Mouse (Mus musculus) brain, embryonic 14.5 days (tissue): ENCODE measurements around the gene Gng8. TPM values are rescaled to one million over a fixed set of nuclear protein-coding genes. Genes with fewer than 3 reads are reported as not detected.

Experiments used
- DNase-seq: peaks from one replicate; pipeline ENCODE4 v3.0.0-alpha.2; 2011; ENCODE audit warnings: low read depth
- CTCF ChIP-seq: fragments of 200-500 bp; IDR thresholded peaks from 2 replicates; pipeline ENCODE4 v1.5.1; 2012; ENCODE audit warnings: inconsistent platforms, mild to moderate bottlenecking, moderate library complexity, borderline replicate concordance; ENCODE audit not compliant: insufficient read depth, insufficient read length; ENCODE audit errors: extremely low read depth
- POLR2A ChIP-seq: fragments of 200-500 bp; IDR thresholded peaks from 2 replicates; pipeline ENCODE4 v1.6.1; 2012; ENCODE audit warnings: mild to moderate bottlenecking, inconsistent platforms, borderline replicate concordance; ENCODE audit not compliant: poor library complexity, insufficient read depth, insufficient read length, severe bottlenecking; ENCODE audit errors: extremely low read depth
- polyA plus RNA-seq: library from polyadenylated mRNA; depleted of rRNA; stranded (reverse); fragments of >200 nt; gene quantifications from 2 replicates; pipeline ENCODE4 v1.2.3, GENCODE M21; 2012

The Gng8 gene
- polyA plus RNA-seq, 1 experiment = 11.5 TPM

DNA sequence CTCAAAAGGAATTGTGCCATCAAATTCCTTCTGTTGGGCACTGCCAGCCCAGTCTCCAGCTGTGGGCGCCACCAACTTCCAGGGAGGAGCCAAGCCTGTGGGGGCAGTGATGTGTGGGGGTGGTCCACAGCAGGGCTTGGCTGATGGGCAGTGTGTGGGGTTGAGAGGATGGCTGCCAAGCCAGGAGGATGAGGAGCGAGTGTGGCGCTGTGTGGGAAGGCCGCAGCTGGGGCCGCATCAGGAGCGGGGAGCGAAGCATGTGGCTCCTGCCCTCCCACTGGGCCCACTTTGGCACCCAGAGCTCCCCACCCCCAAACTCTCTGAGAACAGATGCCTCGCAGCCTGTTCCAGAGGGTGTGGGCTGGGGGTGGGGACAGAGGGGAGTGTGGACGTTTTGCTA lies 26.4 kb downstream of the Gng8 start:
- TF ChIP-seq CTCF (no peak), POLR2A (no peak)
- DNase-seq = no peak

DNA sequence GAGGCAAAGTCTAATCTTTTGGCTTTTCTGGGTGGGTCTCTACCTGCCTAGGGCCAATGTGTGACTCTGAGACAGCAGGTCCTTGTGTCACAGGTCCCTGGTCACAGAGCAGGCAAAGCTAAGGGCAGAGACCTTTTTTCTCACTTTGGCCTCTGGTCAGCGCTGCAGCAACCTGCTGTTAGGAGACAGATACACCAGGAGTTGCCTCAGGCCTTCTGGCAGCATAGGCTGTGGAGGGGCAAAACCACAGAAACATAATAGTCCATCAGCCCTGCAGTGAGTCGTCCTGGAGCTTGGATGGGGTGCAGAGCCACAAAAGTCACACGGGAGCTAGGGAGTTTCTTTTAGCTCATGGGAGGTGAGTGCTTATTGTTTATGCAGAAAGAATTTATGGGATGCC lies 27.1 kb downstream of the Gng8 start:
- TF ChIP-seq CTCF = no peak
- TF ChIP-seq POLR2A = no peak
- no peak for DNase-seq

GRCm38 (mm10) chr7:16919395-16920149 lies 28.0 kb downstream of the Gng8 start:
- DNase-seq = no peak
- TF ChIP-seq CTCF (no peak), POLR2A (no peak)

GRCm38 (mm10) chr7:16920150-16920579 lies 28.6 kb downstream of the Gng8 start:
- DNase-seq = no peak
- TF ChIP-seq CTCF (no peak), POLR2A (no peak)

DNA sequence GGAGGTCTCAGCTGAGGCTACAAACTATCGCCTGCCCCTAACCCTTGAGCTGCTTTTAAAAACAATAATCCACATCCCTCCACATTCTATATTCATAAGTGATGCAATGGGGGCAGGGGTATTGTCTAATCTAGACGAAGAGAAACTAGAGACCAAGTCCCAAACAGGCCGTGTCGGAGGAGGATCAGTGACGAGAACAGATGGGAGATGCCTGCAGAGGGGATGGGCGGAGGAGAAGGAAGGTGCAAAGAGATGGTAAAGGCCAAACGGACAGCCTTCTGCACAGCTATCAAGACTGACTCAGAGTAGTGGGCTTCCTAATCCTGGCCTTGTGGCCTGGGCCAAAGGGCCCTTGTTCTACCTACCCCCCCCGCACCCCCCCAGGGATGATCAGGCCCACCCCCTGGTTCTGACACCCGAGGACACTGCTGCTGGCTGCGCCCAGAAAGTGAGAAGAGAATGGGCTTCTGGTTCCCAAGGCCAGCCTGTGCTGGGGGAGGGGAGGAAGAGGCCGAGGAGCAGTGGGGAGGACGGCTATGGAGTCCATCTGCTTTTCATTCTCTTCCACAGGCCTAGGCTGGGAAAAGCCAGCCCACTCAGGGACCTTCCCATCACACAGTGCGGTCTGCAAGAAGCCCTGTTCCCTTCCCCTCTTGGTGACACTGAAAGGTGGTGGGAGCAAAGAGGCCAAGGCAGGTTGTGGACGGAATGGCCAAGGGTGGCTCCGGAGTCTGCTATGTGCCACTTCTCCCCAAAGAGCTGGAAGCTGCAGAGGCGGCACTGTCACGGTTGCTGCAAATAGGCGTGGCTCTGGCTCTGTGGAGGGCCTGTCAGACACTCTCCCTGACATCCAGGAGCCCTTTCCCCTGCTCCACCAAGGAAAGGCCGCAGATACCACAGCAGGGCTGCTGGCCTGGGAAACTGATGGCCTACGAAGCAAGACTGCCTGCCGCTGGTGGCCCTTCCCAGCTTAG lies 29.5 kb downstream of the Gng8 start:
- DNase-seq = peak; percentile 57
- TF ChIP-seq CTCF = no peak
- TF ChIP-seq POLR2A = no peak

- TF ChIP-seq CTCF (no peak), POLR2A (no peak)
- no peak for DNase-seq
Measured at GRCm38 (mm10) chr7:16921881-16922335, 30.3 kb downstream of the Gng8 start.

DNA sequence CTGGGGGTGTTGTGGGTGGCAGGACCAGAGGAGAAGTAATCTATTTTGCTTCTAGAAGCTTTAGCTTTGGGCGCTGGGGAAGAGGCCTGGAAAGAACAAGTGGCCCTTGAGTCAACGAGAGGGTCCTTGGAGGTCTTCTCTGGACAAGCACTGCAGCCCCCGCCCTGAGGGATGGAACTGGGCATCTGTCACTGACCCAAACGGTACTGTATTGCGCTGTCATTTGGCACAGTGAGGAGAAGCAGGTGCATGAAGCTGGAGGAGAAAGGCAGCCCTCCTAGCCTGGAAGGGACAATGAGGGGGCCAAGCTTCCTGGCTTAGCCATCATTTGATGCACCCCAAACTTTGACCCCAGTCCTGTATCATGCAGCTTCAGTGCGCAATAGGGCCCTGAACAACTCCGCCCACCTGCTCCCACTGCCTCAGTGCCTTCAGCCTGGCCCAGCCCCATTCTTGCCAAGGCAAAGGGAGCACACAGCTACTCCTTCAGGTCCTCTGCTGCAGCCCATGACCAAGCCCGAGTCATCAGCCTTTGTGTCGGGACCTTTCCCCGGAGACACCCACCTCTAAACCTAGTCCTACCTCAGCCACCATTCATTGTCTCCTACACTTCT lies 30.9 kb downstream of the Gng8 start:
- DNase-seq = no peak
- TF ChIP-seq CTCF (no peak), POLR2A (no peak)

GRCm38 (mm10) chr7:16923283-16924036 lies 31.9 kb downstream of the Gng8 start:
- no peak for DNase-seq

GRCm38 (mm10) chr7:16924037-16924834 lies 32.6 kb downstream of the Gng8 start, which contains the start of gene Calm3:
Gene Calm3 (minus strand): TSS chr7:16924114.
- DNase-seq = peak; percentile 100
- TF ChIP-seq POLR2A (peak; percentile 19; the same call in 1 of the 2 replicates), CTCF (no peak)

More at GRCm38 (mm10) chr7:16923283-16924036, 31.9 kb downstream of the Gng8 start:
- TF ChIP-seq POLR2A (peak; percentile 88), CTCF (no peak)
